Mouse (Mus musculus): ENCODE measurements around the gene Rsph3a. TPM values are rescaled to one million over a fixed set of nuclear protein-coding genes. Genes with fewer than 3 reads are reported as not detected.
"Not testable (repeated sequence)": the region's sequence is repeated elsewhere in the genome, so short reads cannot be mapped to it uniquely, and the experiment has no call there.

The Rsph3a gene
- total RNA-seq, 2 experiments from 2014 or later, result 33.6 to 39.1 TPM

DNA sequence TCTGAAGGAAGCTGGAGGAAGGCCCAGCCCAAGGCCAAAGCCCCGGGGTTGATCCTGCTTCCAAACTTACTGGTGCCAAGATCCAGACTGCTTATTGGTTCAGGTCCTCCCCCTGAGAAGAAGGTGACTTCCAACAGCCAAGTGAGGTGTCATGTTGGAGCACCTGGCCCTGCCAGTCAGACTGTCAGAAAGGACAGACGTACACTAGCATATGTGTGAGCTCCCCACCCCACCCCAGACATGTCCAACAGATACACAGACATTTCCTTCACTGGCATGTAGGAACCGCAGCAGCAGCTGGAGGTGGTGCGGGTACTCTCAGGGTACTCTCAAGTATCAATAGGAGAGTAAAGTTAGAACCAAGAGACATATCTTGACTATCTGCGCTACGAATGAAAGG, 61.4 kb downstream of the Rsph3a start:
- DNase-seq (ENCODE audit: low spot score in 2 of 2); intact Hi-C loops (cut with DNase I): not testable (repeated sequence)

DNA sequence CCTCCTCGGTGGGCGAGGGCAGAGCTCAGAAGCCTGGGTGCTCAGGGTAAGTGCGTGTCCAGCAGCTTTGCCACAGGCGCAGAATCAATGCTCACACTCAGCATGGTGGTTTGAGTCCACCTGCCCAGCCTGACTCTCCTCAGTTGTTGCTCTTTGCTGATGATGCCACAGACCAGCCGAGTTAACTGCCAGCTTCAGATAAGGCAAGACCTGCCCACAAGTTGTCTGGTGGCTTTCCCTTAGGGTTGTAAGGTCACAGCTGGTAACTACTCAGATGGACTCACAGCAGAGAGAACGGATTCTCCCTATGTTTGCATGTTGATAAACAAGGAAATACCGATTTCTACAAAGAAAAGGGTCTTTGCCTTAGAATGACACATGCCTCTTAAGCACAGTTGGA, 64.2 kb downstream of the Rsph3a start:
- DNase-seq (ENCODE audit: low spot score in 2 of 2); intact Hi-C loops (cut with DNase I): not testable (repeated sequence)

DNA sequence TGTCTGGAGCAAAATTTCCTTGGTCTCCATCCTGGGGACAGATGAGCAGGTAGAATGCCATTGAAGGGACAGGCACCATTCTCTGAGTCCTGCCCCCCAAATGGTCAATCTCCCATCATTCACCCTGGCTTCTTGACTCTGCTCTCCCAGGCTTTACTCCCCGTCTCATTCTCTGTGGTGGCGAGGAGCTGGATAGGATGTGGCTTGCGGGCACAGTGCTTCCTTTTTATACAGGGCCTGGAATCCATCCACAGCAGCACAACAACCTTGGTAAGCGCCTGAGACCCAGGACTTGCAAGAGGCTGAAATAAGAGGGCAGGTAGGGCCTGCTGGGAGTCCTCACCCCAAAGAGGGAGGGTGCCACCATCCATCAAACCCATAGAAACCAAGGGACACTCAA, 68.6 kb downstream of the Rsph3a start:
- intact Hi-C loops (cut with DNase I); DNase-seq (ENCODE audit: low spot score in 2 of 2): not testable (repeated sequence)

DNA sequence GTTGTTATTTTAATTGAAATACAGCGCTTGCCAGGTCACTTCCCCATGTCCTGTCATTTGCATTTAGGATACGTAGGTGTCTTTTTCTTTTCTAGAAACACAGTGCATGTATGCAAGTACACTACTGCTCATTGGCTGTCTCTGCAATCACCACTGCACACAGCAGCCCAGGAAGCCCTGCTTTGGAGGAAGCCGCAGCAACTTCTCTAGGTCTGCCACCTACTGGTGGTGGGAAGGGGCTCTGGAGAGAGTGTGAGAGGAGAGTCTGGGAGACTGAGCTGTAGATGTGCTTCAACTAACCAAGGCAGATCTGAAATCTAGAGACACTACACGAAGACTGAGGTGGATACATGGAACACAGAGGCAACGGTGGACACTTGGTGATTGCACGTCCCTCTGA, 77.3 kb downstream of the Rsph3a start:
- DNase-seq (ENCODE audit: low spot score in 2 of 2); intact Hi-C loops (cut with DNase I): not testable (repeated sequence)

DNA sequence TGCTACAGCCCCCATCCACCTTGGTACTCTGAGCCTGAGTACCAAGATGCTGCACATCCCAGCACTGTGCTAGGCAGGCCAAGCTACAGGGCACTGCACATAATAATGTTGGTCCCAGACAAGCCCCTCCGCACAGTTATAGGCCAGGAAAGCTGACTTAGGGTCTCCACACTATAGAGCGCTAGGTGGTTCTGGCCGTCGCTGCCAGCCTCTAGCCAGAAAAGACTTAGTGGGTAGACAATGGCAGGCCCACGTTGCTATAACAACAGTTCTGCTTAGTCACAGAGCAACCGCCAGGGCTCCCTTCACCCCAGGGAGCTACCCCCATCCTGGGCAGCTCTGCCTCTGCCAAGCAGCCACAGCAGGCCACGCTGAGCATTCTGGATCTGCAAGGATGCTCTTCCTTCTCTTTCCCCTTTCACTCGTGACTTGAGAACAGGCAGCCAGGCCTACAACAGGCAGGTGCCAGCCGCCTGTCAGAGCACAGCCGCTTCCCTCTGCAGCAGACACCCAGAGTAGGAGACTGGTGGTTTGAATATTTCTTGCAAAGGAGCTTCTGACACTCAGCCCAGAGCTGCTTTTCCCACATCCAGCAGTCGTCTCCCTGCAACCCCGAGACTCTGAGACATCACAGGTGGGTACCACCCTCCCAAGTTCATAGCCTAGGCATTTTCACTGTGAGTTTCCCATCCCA, 82.2 kb downstream of the Rsph3a start:
- DNase-seq (ENCODE audit: low spot score in 2 of 2); intact Hi-C loops (cut with DNase I): not testable (repeated sequence)

Other genes starting within 250 kb of the Rsph3a start
- gene Fndc1, start 118.3 kb upstream of the Rsph3a start, total RNA-seq (2021), result 10 to 100 TPM in 1 of 2 experiments, 1 to 10 TPM in 1; 9.2 to 11.8 TPM
- 1 to 10 TPM; 4.9 TPM for gene Tagap, start 19.6 kb upstream of the Rsph3a start, total RNA-seq (2021)
- gene Gm49673, start 202.2 kb downstream of the Rsph3a start, total RNA-seq (2021), result under 1 TPM in 1 of 2 experiments, not detected in 1; 0.29 TPM
- gene Rnaset2a, start 202.5 kb downstream of the Rsph3a start, total RNA-seq (2021), result 1 to 10 TPM; 3.4 to 6.8 TPM
- 10 to 100 TPM; 19.9 to 21.4 TPM for gene Fgfr1op, start 219.9 kb downstream of the Rsph3a start, total RNA-seq (2021)

All from left cerebral cortex, postnatal 14 days (tissue).